Mouse (Mus musculus): Measurements from ENCODE around the gene Stfa2l1.
"Not testable (repeated sequence)": the region's sequence is repeated elsewhere in the genome, so short reads cannot be mapped to it uniquely, and the experiment has no call there.

Gene Stfa2l1

GRCm38 (mm10) chr16:36156402-36156975 lies at the start of gene Stfa2l1:
Gene Stfa2l1, plus strand, starts transcription at chr16:36156811.
- TF ChIP-seq GATA4 (IDR thresholded peaks at IDR 0.05; ENCODE audit: insufficient replicate concordance, low read length), result no peak

GRCm38 (mm10) chr16:36128092-36128491 lies 28.5 kb upstream of the Stfa2l1 start:
- no peak for TF ChIP-seq GATA4 (IDR thresholded peaks at IDR 0.05; ENCODE audit: insufficient replicate concordance, low read length)

- no peak for TF ChIP-seq GATA4 (IDR thresholded peaks at IDR 0.05; ENCODE audit: insufficient replicate concordance, low read length)
Observed at GRCm38 (mm10) chr16:36131141-36131540, 25.5 kb upstream of the Stfa2l1 start, which contains the start of gene Csta1. Gene Csta1, minus strand, starts transcription at chr16:36131241.

DNA sequence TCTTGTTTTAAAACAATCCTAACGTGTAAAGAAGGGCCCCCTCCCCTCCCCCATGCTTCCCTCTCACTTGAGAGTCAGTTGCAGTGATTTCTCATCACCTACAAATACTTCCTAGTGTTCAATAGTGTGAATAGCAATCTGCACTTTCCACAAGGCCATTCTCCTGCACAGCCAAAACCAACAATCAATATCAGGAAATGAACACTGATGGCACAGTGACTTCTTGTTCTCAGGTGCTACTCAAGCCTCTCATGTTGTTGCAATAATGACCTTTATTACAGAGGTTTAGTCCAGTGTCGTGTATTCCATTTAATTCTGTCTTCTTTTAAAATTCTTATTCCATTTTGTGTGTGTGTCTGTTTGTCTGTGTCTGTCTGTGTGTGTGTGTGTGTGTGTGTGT lies 18.4 kb upstream of the Stfa2l1 start:
- TF ChIP-seq GATA4 (IDR thresholded peaks at IDR 0.05; ENCODE audit: insufficient replicate concordance, low read length), result no peak

- no peak for TF ChIP-seq GATA4 (IDR thresholded peaks at IDR 0.05; ENCODE audit: insufficient replicate concordance, low read length)
Observed at GRCm38 (mm10) chr16:36176108-36176507, 19.5 kb downstream of the Stfa2l1 start.

DNA sequence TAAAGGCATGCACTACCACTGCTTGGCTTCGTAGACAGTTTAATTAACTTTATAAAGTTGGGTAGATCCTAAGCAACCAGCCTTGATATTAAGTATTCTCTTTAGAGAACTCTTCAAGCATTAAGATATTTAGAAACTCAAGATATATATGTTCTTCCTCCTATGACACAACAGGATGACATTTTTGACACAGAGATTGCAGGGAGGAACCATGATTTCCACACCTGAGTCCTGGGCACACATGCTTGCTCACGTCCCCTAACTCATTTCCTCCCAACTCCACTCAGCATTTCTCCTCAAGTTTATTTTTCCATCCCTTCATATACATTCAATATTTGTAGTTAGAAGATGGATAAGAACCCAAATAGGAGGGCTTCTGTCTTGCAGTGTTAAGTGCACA lies 23.3 kb downstream of the Stfa2l1 start:
- no peak for TF ChIP-seq GATA4 (IDR thresholded peaks at IDR 0.05; ENCODE audit: insufficient replicate concordance, low read length)

GRCm38 (mm10) chr16:36183912-36184311 lies 27.3 kb downstream of the Stfa2l1 start, which contains the start of gene Gm5483:
Gene Gm5483, plus strand, starts transcription at chr16:36184212.
- TF ChIP-seq GATA4 (IDR thresholded peaks at IDR 0.05; ENCODE audit: insufficient replicate concordance, low read length), result not testable (repeated sequence)

GRCm38 (mm10) chr16:36199226-36199625 lies 42.6 kb downstream of the Stfa2l1 start:
- TF ChIP-seq GATA4 (IDR thresholded peaks at IDR 0.05; ENCODE audit: insufficient replicate concordance, low read length), result no peak

DNA sequence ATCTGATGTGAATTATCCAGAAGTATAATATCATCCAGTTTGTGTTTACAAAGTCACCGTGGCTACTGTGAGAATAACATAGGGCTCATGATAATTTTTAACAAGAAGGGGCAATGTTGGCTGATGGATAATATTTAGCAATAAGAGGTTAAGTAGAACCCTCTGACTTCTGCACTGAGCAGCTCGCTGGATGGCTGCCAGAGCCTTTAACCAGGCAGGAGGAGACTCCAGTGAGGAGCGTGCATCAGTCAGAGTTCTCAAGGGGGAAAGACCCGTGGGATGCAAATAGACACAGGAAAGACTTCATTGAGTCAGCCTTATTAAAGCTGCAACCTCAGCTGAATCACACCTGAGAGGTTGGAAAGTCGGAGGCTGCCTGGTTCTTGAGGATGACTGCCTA lies 47.2 kb downstream of the Stfa2l1 start:
- TF ChIP-seq GATA4 (IDR thresholded peaks at IDR 0.05; ENCODE audit: insufficient replicate concordance, low read length), result no peak

GRCm38 (mm10) chr16:36209967-36210453 lies 53.4 kb downstream of the Stfa2l1 start, which contains the start of gene Gm5416:
Gene Gm5416, plus strand, starts transcription at chr16:36210403.
- TF ChIP-seq GATA4 (IDR thresholded peaks at IDR 0.05; ENCODE audit: insufficient replicate concordance, low read length), result no peak
